26 mouse cellular contexts compared by ENCODE assay signal in genomic region chr17:87567475-87567874, GRCm38 (mm10).
A peak's percentile ranks its signal among the peaks of the same experiment; 100 is the strongest.
DNase-seq lines count a peak whose midpoint lies in the region; ATAC-seq and TF ChIP-seq lines count a peak whose summit lies in the region.
"Had no signal": no experiment of that assay in that cellular context is flagged by ENCODE, and none has a peak within 500 bp of the region (broad histone marks: within the 10 kb centered on the region; RNA-seq: fewer than 3 reads in every experiment).

No protein-coding gene starts in this region.

- TF ChIP-seq EP300 in MEL (IDR thresholded peaks at IDR 0.05; ENCODE audit: low read depth in 1 of 2, low read length in 2 of 2): no peak

- no peak for TF ChIP-seq POLR2A in MEL (IDR thresholded peaks at IDR 0.05; ENCODE audit: control insufficient read depth in 1 of 2, insufficient read depth in 1 of 2, low read depth in 1 of 2, low read length in 2 of 2, poor library complexity in 1 of 2)
- TF ChIP-seq POLR2A in small intestine, adult 2 months (IDR thresholded peaks at IDR 0.05; ENCODE audit: low read depth, low read length): no peak

- ATAC-seq in intestine, embryonic 16.5 days: peak; percentile 57
- no peak for ATAC-seq in granulocyte monocyte progenitor cell, adult 5-6 weeks (replicated peaks; ENCODE audit: poor library complexity, severe bottlenecking)
- ATAC-seq: forebrain, embryonic 15.5 days; hindbrain, embryonic 16.5 days had no signal

- no peak overlapping the region for H3K4me3 ChIP-seq in heart, embryonic 10.5 days
- no peak overlapping the region for H3K4me3 ChIP-seq in MEL (ENCODE audit: control insufficient read depth in 1 of 2, insufficient read depth in 1 of 2, low read depth in 2 of 2, low read length in 2 of 2)
- no peak overlapping the region for H3K4me3 ChIP-seq in intestine, embryonic 16.5 days (ENCODE audit: low read length)
- H3K4me3 ChIP-seq in small intestine, adult 2 months (ENCODE audit: low read depth, low read length): no peak overlapping the region
- H3K4me3 ChIP-seq: embryonic facial prominence, embryonic 10.5 days; embryonic facial prominence, embryonic 13.5 days; erythroblast, embryonic 14.5 days; forebrain, embryonic 12.5 days; forebrain, embryonic 15.5 days; heart, embryonic 12.5 days; heart, embryonic 15.5 days; hindbrain, embryonic 10.5 days; hindbrain, embryonic 13.5 days had no signal

- no peak for TF ChIP-seq RAD21 in MEL (IDR thresholded peaks at IDR 0.05; ENCODE audit: low read depth, low read length)

- H3K27me3 ChIP-seq in heart, embryonic 10.5 days (ENCODE audit: insufficient read depth, poor library complexity, severe bottlenecking): peaks cover 29% of the 10 kb centered on the region
- no peaks in the 10 kb centered on the region; a peak in 1 of 4 replicates for H3K27me3 ChIP-seq in MEL (ENCODE audit: control insufficient read depth in 1 of 2, insufficient read depth in 2 of 2, low read length in 2 of 2)
- H3K27me3 ChIP-seq in intestine, embryonic 16.5 days (replicated peaks; ENCODE audit: control insufficient read depth, insufficient read depth, low read length): no peaks in the 10 kb centered on the region
- H3K27me3 ChIP-seq in small intestine, adult 2 months (ENCODE audit: control insufficient read depth, insufficient read depth, low read length): no peaks in the 10 kb centered on the region
- H3K27me3 ChIP-seq: forebrain, embryonic 15.5 days; hindbrain, embryonic 13.5 days had no signal

- no peaks in the 10 kb centered on the region for H3K9me3 ChIP-seq in heart, embryonic 10.5 days
- H3K9me3 ChIP-seq in MEL (replicated peaks; ENCODE audit: insufficient read depth, low read length): no peaks in the 10 kb centered on the region
- no peaks in the 10 kb centered on the region for H3K9me3 ChIP-seq in intestine, embryonic 16.5 days (ENCODE audit: control insufficient read depth, low read length)
- H3K9me3 ChIP-seq: embryonic facial prominence, embryonic 10.5 days; embryonic facial prominence, embryonic 13.5 days; forebrain, embryonic 12.5 days; forebrain, embryonic 15.5 days; heart, embryonic 12.5 days; heart, embryonic 15.5 days; hindbrain, embryonic 10.5 days; hindbrain, embryonic 13.5 days had no signal

- TF ChIP-seq CTCF in MEL (IDR thresholded peaks at IDR 0.05 in 2 of 3, conservative IDR thresholded peaks at IDR 0.05 in 1 of 3; ENCODE audit: control insufficient read depth in 1 of 3, insufficient read depth in 1 of 3, low read depth in 2 of 3, low read length in 3 of 3, poor library complexity in 1 of 3, severe bottlenecking in 1 of 3): no peak
- no peak for TF ChIP-seq CTCF in small intestine, adult 2 months (IDR thresholded peaks at IDR 0.05; ENCODE audit: extremely low read depth, insufficient read length, insufficient replicate concordance, low read depth, low read length)

- peaks cover 21% of the 10 kb centered on the region for H3K4me1 ChIP-seq in heart, embryonic 10.5 days
- H3K4me1 ChIP-seq in MEL (ENCODE audit: control insufficient read depth in 1 of 2, insufficient read depth in 2 of 2, low read length in 2 of 2): peaks cover 0 to 4% of the 10 kb centered on the region in 2 experiments; a peak in 1 of 4 replicates
- H3K4me1 ChIP-seq in intestine, embryonic 16.5 days (ENCODE audit: control insufficient read depth, insufficient read depth, low read length): peaks cover 32% of the 10 kb centered on the region
- H3K4me1 ChIP-seq in small intestine, adult 2 months (ENCODE audit: control insufficient read depth, insufficient read depth, insufficient read length, low read length): peaks cover 54% of the 10 kb centered on the region

- no peak overlapping the region for H3K4me2 ChIP-seq in intestine, embryonic 16.5 days (ENCODE audit: low read depth, low read length)
- H3K4me2 ChIP-seq: embryonic facial prominence, embryonic 13.5 days; forebrain, embryonic 12.5 days; forebrain, embryonic 15.5 days; heart, embryonic 12.5 days; heart, embryonic 15.5 days; hindbrain, embryonic 13.5 days had no signal

- no peak overlapping the region for H3K9ac ChIP-seq in MEL (ENCODE audit: control insufficient read depth, low read depth, low read length, poor library complexity, severe bottlenecking)
- no peak overlapping the region for H3K9ac ChIP-seq in intestine, embryonic 16.5 days (ENCODE audit: low read depth, low read length)
- H3K9ac ChIP-seq: embryonic facial prominence, embryonic 13.5 days; forebrain, embryonic 12.5 days; forebrain, embryonic 15.5 days; heart, embryonic 12.5 days; heart, embryonic 15.5 days; hindbrain, embryonic 13.5 days had no signal

- no peak overlapping the region for H3K27ac ChIP-seq in heart, embryonic 10.5 days
- no peak overlapping the region for H3K27ac ChIP-seq in MEL (ENCODE audit: control insufficient read depth, low read depth, low read length)
- peak overlapping the region; percentile 56 for H3K27ac ChIP-seq in intestine, embryonic 16.5 days (ENCODE audit: low read length)
- H3K27ac ChIP-seq in small intestine, adult 2 months (ENCODE audit: insufficient read depth, low read depth, low read length): peak overlapping the region; percentile 81
- H3K27ac ChIP-seq: embryonic facial prominence, embryonic 13.5 days; forebrain, embryonic 12.5 days; forebrain, embryonic 15.5 days; heart, embryonic 15.5 days; hindbrain, embryonic 13.5 days had no signal

- DNase-seq in heart, embryonic 10.5 days (ENCODE audit: low spot score): peak; percentile 42
- DNase-seq in heart, adult 18-20 months: no peak
- no peak for DNase-seq in MEL (ENCODE audit: low read depth, low spot score)
- DNase-seq in embryo, embryonic 11 days: no peak
- DNase-seq in kidney, adult 11 months: no peak
- DNase-seq: adrenal gland, postnatal 10 days; cerebellum, adult 11 months; cerebellum, adult 2 months; cerebellum, adult 9-11 months; cerebellum, postnatal 25 days; gastrocnemius, postnatal 25 days; heart, postnatal 10 days; heart, postnatal 36 days had no signal

- WGBS in heart, embryonic 10.5 days: 38% methylated on average over 2 of the region's 2 CpGs
- 26% methylated on average over 2 of the region's 2 CpGs for WGBS in intestine, embryonic 16.5 days
- WGBS in small intestine, adult 2 months: 16% methylated on average over 2 of the region's 2 CpGs

- H3K36me3 ChIP-seq in heart, embryonic 10.5 days: no peaks in the 10 kb centered on the region
- H3K36me3 ChIP-seq in MEL (ENCODE audit: control insufficient read depth in 1 of 2, insufficient read depth in 2 of 2, low read length in 2 of 2): no peaks in the 10 kb centered on the region
- no peaks in the 10 kb centered on the region for H3K36me3 ChIP-seq in intestine, embryonic 16.5 days (ENCODE audit: control insufficient read depth, insufficient read depth, low read length)
- H3K36me3 ChIP-seq in small intestine, adult 2 months (ENCODE audit: control insufficient read depth, insufficient read depth, low read length): no peaks in the 10 kb centered on the region
- H3K36me3 ChIP-seq: embryonic facial prominence, embryonic 10.5 days; embryonic facial prominence, embryonic 13.5 days; forebrain, embryonic 12.5 days; forebrain, embryonic 15.5 days; heart, embryonic 12.5 days; heart, embryonic 15.5 days; hindbrain, embryonic 10.5 days; hindbrain, embryonic 13.5 days had no signal

- H3K79me2 ChIP-seq in MEL (ENCODE audit: control insufficient read depth, insufficient read depth, low read length, poor library complexity): no peaks in the 10 kb centered on the region; the same call in 1 of the 2 replicates

TF ChIP-seq in MEL, 35 proteins besides CTCF, POLR2A, EP300 and RAD21:
- TF ChIP-seq ZKSCAN1 (IDR thresholded peaks at IDR 0.05; ENCODE audit: low read depth, low read length) (no peak), ZNF384 (IDR thresholded peaks at IDR 0.05; ENCODE audit: low read depth, low read length) (0 out of 2 replicates have a peak, but pooled peaks have one; percentile 33)

Comparison
In these comparisons a context has a peak if more than half of its experiments do, and no peak if none do; other contexts are left out.
1. H3K27ac ChIP-seq: peak in intestine, embryonic 16.5 days (single experiment) and small intestine, adult 2 months (single experiment); none in heart, embryonic 10.5 days (single experiment) and MEL (single experiment).